Mouse (Mus musculus): ENCODE results near the gene Tmem43.

Tmem43 gene

GRCm38 (mm10) chr6:91489872-91490271 is 16.4 kb downstream of the Tmem43 start:
- DNase-seq: no peak

GRCm38 (mm10) chr6:91491004-91491403 is 17.5 kb downstream of the Tmem43 start:
- no peak for DNase-seq

GRCm38 (mm10) chr6:91493053-91493452 is 19.6 kb downstream of the Tmem43 start:
- no peak for DNase-seq

- DNase-seq: no peak
Measured at GRCm38 (mm10) chr6:91494526-91494925, 21.0 kb downstream of the Tmem43 start.

- DNase-seq: no peak
Measured at GRCm38 (mm10) chr6:91503302-91503701, 29.8 kb downstream of the Tmem43 start.

GRCm38 (mm10) chr6:91506036-91506435 is 32.5 kb downstream of the Tmem43 start:
- no peak for DNase-seq

GRCm38 (mm10) chr6:91508041-91508440 is 34.5 kb downstream of the Tmem43 start:
- DNase-seq: no peak

GRCm38 (mm10) chr6:91509326-91509725 is 35.8 kb downstream of the Tmem43 start:
- peak; percentile 51 for DNase-seq

GRCm38 (mm10) chr6:91510211-91510610 is 36.7 kb downstream of the Tmem43 start:
- no peak for DNase-seq

- no peak for DNase-seq
Measured at GRCm38 (mm10) chr6:91514135-91514534, 40.6 kb downstream of the Tmem43 start.

- DNase-seq: peak; percentile 37
Measured at GRCm38 (mm10) chr6:91514737-91515362, 41.3 kb downstream of the Tmem43 start.

GRCm38 (mm10) chr6:91515545-91516449 is 42.3 kb downstream of the Tmem43 start, which contains the start of the genes Xpc and Lsm3:
TSS of gene Xpc (minus strand) at chr6:91515888.
TSS of gene Lsm3 (plus strand) at chr6:91515928.
- peak; percentile 99 for DNase-seq

GRCm38 (mm10) chr6:91518454-91519020 is 45.0 kb downstream of the Tmem43 start:
- DNase-seq: no peak

GRCm38 (mm10) chr6:91522816-91523215 is 49.3 kb downstream of the Tmem43 start:
- no peak for DNase-seq

GRCm38 (mm10) chr6:91525544-91525943 is 52.0 kb downstream of the Tmem43 start:
- DNase-seq: no peak

- peak; percentile 52 for DNase-seq
Measured at GRCm38 (mm10) chr6:91527227-91527860, 53.8 kb downstream of the Tmem43 start.

- DNase-seq: no peak
Measured at GRCm38 (mm10) chr6:91528265-91528664, 54.8 kb downstream of the Tmem43 start.

- DNase-seq: no peak
Measured at GRCm38 (mm10) chr6:91530673-91531072, 57.2 kb downstream of the Tmem43 start.

- no peak for DNase-seq
Measured at GRCm38 (mm10) chr6:91531276-91531675, 57.8 kb downstream of the Tmem43 start.

- no peak for DNase-seq
Measured at GRCm38 (mm10) chr6:91532661-91533060, 59.2 kb downstream of the Tmem43 start.

GRCm38 (mm10) chr6:91533359-91533758 is 59.9 kb downstream of the Tmem43 start:
- no peak for DNase-seq

GRCm38 (mm10) chr6:91533771-91534170 is 60.3 kb downstream of the Tmem43 start:
- no peak for DNase-seq

- DNase-seq: no peak
Measured at GRCm38 (mm10) chr6:91534268-91534667, 60.8 kb downstream of the Tmem43 start.
